Mouse (Mus musculus) right cerebral cortex, postnatal 10 days (tissue): Measurements from ENCODE around the gene Ssrp1.
A peak's percentile ranks its signal among the peaks of the same experiment; 100 is the strongest.

Experiments used
- DNase-seq, 2 experiments: peaks; one replicate each; pipeline ENCODE4 v3.0.0; 2021; ENCODE audit warnings: low spot score in 2 of 2

Gene Ssrp1

DNA sequence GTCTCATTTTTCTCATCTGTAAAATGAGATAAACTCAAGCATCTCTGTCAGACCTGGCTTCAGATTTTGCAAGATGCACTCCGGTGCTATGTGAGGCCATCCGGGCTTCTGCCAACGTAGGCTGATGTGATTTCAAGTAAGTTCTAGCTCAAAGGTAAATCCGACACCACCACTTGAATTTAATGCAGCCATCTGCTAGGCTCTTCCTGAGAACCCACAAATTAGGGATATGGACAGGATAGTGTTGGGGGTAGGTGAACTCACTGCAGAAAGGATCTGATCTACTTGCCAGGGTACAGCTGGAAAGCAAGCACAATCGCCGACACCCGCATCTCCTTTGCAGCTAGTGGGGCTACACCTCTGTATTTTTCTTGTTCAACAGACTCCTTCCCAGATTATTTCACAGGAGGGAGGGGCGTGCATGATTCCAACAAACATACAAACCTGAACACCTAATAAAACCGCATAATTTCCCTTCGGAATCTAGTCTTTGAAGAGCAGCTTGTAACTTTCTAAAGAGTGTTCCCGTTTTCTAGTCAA lies 457 bp upstream of the Ssrp1 start:
- DNase-seq, result no peak

DNA sequence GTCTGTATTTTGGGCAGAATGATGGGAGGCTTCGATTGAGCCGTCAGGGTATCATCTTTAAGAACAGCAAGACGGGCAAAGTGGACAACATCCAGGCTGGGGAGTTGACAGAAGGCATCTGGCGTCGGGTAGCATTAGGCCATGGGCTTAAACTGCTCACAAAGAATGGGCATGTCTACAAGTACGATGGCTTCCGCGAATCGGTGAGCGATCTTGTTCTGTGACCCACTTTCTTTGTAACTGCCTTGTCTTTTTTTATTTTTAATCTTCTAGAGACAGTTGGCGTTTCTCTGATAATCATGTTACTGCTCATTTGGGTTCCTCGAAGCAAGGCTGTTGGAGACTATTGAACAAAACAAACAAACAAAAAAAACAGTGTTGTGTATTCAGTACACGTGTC lies 1.3 kb downstream of the Ssrp1 start:
- DNase-seq, result no peak

DNA sequence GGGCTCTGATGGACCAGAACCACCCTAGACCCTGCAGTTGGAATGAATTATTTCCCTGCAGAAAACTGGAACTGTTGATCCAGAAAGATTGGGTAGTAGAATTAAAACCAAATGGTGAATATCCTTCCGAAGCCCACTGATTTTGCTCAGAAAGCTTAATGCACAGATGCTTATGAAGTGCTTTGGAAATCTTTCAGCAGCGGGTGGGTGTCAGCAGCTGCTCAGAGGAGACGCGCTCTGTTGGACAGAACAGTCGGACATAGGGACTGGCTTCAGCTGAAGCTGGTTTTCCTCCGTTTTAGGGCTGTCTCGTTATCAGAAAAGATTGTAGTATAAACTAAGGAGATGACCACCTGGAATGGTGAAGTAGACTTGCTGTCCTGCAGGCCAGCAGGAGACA lies 6.6 kb downstream of the Ssrp1 start:
- DNase-seq, result no peak

DNA sequence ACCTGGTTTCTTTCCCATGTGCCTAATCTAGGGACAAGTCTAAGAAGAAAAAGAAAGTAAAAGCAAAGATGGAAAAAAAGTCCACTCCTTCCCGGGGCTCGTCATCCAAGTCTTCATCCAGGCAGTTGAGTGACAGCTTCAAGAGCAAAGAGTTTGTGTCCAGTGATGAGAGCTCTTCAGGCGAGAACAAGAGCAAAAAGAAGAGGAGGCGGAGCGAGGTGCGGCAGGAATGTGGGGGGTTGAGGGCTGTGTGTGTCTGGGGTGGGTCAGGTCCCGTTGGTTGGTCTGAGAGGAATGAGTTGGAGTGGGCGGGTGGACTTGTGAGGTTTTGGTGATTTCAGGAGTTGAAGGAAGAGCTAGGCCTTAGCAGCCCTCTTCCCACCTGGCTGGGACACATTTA lies 9.2 kb downstream of the Ssrp1 start:
- no peak for DNase-seq

DNA sequence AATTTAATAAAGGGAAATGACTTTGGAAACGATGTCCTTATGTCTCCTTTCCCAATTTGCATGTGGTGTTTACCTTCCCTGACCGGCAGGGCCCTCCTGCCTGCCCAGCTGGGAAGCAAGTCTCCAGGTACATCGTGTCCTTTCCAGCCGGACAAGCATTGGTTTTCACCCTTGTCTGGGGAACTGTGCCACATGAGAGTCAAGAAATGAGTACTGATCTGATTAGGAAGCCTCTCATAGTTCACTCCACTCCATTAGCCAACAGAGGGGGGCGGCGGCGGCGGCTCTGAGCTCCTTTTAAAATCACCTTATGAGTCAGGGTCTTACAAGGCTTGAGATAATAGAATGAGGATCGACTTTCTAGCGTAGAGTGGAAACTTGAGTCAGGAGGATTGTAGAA lies 10.0 kb downstream of the Ssrp1 start:
- no peak for DNase-seq

DNA sequence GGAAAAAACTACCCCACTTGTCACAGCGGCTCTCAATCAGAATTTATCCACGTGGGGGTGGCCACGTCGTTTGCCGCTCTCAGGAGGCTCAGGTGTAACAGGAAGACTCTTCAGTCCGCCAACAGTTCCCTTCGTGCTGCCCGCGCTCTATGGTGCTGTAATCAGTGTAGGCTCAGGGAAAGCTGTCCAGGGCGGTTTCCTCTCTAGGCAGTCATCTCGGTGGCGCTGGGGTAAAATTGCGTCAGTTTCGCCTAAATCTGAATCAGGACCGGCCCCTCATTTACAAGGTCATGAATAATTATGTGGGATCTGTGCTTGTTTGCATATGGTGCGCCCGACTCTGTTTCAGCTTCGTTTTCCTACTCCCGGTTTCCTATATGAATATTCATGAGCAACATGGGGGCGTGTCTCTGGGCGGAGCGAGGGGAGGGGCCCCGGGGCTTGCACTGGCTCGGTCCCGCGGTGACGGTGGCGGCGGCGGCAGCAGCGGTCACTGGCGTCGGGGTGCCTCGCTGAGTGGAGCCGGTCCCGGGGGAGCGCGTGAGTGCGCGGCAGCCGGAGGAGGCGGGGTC lies 10.6 kb downstream of the Ssrp1 start, which contains the start of gene Tnks1bp1:
Gene Tnks1bp1, plus strand, starts transcription at position 427 of the 572 bp plus-strand sequence.
- DNase-seq, result peak; percentile 94 to 96

DNA sequence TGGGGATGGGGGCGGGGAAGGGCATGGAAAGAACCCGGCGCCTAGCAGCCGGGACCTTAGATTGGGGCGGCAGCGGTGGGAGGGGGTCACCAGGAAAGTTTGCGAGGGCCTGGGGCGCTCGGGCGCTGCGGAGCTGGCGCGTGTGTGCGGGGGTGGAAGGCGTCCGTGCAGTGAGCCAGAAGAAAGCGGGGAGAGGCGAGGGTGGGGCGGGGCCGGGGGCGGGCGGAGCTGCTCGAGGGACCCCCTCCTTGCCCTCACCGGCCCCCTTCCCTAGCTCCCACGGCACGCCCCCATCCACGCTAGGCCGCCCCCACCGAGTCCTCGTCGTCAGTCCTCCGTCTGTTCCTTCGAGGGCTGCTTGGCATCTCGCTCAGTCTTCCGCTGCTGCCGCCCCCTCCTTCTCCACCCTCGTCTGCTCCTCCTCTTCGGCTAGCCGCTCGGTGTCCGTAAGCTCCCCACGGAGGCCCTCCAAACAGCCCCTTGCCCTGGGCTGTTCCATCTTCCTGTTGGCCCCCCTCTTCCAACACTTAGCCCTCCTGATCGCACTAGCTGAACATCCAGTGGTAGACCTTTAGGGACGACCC lies 11.2 kb downstream of the Ssrp1 start:
- peak; percentile 87 for DNase-seq

DNA sequence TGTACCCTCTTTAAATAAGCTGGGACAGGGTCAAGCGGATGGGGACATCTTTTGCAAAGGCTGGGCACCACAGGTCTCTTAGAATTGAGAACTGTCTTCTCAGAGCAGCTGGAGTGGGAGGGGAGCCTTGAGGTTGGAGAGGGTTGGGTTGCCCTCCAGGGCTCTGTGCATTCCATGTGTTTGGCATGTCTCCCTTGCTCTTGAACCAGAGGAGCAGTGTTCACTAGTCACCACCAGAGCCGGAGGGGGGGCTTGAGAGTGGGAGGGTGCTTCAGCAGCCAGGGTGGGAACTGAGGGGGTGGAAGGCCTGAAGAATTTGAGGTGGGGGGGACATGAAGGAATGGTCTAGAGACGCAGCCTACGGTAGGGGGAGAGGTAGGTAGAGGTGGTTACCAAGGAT lies 12.2 kb downstream of the Ssrp1 start:
- no peak for DNase-seq

DNA sequence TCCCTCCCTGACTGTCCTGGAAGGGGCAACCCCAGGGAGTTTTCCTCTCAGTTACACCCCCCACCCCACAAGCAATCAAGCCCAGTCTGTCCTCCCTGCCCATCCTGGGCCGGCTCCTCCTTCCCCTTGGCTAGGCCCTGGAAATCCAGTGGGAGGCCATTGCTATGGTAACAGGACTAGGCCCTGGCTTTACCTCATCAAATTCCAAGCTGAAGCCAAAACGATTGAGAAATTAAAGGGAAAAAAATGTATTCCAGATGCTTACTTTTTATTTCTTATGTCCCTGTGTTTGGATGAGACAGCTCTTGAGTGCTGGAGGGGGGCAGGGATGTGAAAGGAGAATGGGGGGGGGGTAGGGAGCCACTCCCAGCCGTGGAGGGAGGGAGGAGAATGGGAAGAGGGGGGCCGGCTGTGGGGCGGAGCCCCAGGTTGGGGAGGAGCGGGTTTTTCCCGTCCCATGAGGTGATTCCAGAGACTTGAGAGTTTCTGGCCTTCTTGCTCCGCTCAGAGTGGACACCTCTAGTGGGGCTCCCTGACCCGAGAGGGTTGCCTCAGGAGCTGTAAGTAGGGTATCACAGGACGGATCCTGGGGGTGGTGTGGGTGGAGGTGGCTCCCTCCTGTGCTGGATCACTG lies 13.1 kb downstream of the Ssrp1 start:
- peak; percentile 67 for DNase-seq

DNA sequence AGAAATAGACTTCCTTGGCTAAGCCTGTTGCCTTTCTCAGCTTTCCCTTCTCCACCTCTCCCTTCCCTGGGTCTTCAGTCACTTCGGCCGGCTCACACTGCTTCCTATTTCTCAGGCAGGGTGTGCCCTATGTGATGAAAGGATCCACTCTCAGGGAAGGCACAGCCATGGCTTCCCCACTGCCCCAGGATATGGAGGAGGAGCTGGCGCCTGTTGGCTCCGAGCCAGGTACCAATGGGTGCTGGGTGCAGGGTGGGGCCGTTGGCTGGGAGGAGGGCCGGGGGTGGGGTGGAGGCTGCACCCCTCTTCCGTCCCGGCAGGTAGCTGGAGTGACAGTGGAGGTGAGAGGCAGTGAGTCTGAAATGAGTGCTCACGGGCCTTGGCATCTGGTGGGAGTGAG lies 13.7 kb downstream of the Ssrp1 start:
- DNase-seq, result peak in 1 of 2 experiments; percentile 58

DNA sequence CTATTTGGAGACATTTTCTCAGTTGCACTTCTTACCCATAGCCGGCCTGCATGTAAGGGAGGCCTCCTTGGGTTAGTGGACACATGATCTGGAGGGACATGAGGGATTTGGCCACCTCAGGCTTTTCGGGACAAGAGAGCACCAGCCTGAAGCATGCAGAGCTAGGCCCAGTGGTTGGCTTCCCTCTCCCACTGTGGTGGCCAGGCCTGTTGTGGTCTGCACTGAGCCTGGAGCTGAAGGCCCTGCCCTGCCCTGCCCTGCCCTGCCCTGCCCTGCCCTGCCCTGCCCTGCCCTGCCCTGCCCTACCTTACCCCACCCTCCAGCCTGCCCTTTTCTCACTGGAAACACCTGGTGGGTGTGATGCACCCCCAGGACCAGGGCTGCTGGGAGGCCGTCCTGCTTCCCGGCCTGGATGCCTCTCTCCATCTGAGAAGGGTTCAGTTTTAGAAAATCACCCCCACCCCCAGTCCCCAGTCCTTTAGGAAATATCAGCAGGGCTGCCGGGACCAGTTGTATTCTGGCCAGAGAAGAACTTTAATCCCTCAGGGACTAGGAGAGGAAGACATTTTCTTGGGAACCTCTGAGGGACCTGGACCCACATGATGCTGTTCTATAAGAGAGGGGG lies 16.3 kb downstream of the Ssrp1 start:
- no peak for DNase-seq

DNA sequence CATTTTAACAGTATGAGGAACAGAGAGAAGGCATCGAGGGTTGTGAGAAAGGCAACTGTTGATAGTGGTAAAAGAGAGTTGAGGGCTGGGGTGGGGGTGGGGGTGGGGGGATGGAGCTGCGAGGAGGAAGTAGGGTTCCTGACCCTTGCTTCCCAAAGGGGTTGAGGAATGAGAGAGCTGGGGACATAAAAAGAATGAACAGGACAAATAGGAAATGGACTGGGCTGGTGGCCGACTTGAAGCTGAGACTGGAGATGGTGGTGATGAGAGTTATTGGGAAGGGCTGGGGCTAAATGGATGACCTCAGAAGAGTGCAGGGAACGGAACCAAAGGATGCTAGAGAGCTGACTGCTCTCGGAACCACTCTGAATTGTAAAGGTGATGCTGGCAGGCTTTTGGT lies 19.7 kb downstream of the Ssrp1 start:
- no peak for DNase-seq

DNA sequence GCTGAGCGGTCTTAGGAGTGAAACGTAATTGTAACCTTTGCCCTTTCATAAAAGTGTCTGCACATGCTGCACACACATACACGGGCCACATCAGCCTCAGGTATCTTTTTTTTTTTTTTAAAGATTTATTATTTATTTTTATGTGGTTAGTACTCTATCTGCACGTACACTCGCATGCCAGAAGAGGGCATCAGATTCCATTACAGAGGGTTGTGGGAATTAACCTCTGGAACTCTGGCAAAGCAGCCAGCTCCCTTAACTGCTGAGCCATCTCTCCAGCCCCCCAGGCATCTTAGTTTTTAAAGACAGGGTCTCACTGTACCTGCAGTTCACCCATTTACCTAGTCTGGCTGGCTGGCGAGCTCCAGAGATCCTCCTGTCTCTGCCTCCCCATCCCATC lies 22.6 kb downstream of the Ssrp1 start:
- DNase-seq, result no peak

DNA sequence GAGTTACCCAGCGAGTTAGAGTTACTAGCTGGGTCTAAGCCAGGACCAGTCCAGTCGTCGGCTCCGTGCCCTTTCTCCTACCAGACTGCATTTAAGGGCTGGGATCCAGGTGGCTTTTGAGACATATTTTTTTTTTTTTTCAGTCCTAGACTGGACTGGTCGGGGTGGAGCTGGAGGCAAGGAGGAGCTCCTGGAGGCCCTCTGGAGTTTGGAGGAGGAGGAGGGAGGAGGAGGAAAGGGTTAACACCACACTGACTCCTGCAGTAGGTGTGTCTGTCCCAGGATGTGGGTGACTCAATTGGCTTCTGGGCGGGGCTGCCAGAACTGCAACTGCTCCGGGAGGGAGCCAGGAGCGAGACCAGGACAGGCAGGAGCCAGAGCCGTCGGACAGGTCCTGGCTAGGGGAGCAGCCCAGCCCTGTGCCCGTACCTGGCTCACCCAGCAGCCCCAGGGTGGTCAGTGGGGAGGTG lies 23.6 kb downstream of the Ssrp1 start:
- DNase-seq, result peak in 1 of 2 experiments; percentile 29

DNA sequence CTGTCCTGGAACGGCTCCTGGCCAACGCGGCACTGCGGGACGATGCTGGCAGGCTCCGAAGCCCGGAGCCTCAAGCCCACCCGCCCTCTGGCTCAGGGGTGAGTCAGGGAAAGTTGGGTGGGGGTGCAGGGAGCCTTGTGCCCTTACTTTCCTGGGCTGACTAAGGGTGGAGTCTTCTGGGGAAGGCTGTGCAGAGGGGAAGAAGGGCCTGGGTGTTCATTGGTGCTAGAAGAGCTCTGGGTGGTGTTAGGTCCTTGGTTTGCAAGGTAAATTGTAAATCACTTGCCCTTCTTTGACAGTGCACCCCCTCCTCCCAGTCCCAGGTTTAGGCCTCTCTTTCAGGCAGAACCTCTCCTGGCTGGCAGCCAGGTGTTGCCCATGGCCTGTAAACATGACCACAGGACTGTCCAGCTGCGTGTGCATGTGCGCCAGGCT lies 24.1 kb downstream of the Ssrp1 start:
- peak in 1 of 2 experiments; percentile 34 for DNase-seq

DNA sequence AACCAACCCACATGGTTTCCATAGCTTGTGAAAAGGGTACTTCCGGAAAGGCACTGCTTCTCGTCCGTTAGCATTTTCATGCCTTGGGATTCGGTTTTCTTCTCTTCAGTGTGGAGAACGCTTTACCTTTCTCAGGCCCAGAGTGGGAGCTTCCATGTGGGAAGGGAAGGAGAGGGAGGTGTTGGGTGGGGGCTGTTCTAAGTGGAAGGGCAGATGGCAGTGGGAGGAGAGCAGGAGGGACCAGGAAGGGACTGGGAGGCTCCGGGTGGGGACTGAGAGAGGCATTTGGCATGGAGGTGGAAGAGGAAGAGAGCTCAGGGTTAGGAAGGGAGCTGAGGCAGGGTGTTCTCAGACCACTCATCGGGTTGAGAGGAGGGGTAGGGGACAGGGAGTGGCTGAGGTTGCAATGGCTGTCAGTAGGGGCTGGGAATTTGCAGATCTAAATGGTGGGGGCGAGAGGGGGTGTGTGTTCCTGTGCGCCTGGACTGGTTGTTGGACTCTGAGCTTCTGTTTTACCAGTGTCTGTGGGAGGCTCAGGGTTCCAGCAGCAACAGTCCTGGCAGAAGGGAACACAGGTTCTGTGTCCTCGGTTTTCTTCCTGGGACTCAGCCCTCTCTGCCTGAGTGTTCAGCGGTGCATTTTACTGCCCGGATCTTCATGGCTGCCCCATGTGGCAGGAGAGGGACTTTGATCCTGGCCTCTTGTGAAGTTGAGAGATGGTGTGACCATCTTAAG lies 28.3 kb downstream of the Ssrp1 start:
- no peak for DNase-seq

DNA sequence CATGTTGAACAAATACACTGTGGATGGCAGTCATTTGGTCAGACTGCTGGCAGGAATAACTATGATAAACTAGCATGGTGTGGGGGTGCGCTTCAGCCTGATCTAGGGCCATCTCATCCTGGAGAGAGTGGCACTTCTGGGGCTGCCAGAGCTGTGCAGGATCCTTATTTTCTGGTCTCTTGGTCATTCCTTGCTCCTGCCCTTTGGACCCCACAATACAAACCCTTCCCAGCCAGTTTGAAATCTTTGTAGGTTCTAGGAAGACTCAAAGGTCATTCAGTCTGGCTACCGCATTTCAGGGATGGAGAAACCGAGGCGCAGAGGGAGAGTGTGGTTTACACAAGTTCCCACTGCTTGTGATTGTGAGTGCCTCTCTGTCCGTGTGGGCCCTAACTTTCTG lies 29.9 kb downstream of the Ssrp1 start:
- no peak for DNase-seq

DNA sequence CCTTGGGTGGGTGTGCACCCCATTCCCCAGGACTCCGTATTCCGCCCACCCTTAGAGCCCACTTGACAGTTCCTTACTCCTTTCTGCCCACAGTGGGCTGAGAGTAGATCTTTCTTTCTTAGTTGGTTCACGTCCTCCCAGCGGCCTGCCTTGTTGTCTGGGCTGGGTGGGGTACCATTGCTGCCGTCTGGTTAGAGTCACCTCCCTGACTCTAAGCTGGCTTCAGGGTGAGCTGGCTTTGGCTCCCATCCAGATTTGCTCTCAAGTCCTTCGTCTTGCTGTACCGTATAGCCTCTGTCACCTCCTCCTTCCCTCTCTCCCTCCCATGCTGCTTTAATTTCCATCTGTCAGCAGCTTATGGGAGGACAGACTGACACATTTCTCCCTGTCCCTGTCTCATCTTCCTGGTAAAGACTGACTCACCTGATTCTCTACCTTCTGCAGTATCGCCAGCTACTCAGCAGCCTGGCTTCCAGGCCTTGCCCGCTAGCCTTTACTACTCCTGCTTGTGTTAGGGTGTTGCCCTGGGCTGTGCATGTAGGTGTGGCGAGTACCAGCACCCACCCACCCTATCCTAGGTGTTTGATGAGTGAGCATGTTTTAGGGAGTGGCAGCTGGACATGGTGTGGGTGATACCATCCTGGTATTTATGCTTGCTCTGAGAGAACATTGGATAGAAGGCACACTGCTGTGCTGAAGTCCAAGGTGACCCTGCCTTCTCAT lies 31.0 kb downstream of the Ssrp1 start:
- DNase-seq, result no peak

DNA sequence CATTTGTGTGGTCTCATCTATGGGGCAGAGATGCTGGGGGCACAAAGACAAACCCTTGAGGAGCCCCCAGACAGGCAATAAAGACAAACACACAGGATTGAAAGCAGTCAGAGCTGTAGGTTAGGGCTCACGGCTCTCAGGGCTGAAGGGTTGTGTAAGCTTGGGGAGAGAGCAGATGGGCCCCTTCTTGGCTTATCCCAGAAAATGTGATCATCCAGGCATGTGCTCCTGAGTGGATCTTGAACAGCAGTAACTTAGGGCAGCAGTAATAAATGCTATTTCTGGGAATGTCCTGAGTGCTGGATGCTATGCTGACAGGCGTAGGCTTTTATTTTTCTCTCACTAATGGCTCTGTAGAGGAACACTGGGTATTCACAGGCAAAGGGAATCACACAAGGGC lies 31.6 kb downstream of the Ssrp1 start:
- DNase-seq, result no peak

DNA sequence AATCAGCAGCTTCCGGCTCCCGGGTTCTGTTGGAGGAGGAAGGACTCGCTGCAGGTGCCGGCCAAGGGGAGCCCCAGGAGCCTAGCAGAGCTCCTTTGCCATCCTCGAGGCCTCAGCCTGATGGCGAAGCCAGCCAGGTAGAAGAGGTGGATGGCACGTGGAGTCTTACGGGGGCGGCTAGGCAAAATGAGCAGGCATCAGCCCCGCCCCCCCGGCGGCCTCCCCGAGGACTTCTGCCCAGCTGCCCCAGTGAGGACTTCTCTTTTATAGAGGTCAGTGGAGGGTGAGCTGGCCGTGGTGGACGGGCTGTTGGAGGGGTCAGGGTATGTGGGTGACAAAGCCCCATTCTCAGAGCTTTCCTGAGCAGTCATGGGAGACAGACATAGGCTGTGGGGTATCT lies 33.1 kb downstream of the Ssrp1 start:
- no peak for DNase-seq

DNA sequence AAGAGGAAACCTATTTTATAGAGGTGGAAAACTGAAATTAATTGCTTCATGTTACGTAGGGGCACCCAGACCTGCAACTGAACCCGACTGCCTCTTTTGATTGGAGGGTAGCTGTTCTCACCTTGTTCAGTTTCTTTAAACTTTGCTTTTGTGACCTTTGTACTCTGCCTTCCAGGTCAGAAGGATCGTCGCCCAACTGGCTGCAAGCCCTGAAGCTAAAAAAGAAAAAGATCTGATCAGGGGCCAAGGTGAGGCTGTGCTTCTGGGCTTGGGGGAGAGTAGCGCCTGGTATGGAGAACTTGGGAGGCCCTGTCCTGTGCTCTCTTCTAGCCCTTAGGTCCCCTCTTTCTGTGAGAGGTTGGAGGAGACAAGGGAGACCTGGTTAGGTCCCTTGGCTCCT lies 34.9 kb downstream of the Ssrp1 start:
- no peak for DNase-seq
